21 mouse cellular contexts compared by ENCODE assay signal in the genomic region with DNA sequence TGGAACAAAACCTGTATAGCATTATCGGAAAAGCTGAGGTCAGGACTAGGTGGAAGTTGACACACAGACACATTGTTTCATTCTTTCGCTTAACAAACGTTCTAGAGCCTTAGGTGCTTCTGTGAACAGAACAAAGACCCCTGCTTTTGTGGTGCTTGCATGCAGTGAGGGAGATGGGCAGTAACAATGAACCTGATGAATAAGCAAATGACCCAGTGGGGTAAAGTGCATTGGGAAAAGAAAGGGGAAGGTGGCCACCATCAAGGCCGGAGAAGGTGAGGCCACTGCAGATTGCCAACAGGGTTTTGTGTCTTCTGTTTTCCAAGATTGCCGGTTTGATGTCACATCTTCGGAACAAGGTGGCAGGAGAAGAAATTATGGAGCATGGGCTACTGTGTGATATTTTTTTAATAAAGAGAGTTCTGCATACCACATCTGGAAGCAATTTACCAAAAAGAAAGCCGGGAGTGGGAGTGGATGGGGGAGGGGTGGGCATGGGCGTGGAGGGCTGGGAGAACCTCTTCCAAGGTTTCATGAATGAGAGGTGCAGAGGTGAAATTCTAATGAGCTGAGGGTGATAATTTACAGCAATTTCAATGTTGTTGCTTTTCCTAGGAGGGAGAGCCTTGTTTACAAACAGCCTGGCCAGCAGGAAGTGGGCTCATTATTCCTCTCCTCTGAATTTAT. TPM values are rescaled to one million over a fixed set of nuclear protein-coding genes. Genes with fewer than 3 reads are reported as not detected.
DNase-seq lines count a peak whose midpoint lies in the region; ATAC-seq lines count a peak whose summit lies in the region.
"Had no signal": no experiment of that assay in that cellular context is flagged by ENCODE, and none has a peak within 500 bp of the region (broad histone marks: within the 10 kb centered on the region; RNA-seq: fewer than 3 reads in every experiment).

No protein-coding gene starts in this region.

- no peaks in the 10 kb centered on the region for H3K36me3 ChIP-seq in limb, embryonic 10.5 days
- no peaks in the 10 kb centered on the region for H3K36me3 ChIP-seq in kidney, embryonic 15.5 days
- H3K36me3 ChIP-seq: midbrain, embryonic 13.5 days had no signal

- DNase-seq in embryo, embryonic 11 days: peak; percentile 65
- no peak for DNase-seq in embryo, embryonic 9.5 days (ENCODE audit: extremely low spot score)
- DNase-seq in testis, postnatal 14 days (ENCODE audit: low spot score): peak; percentile 21
- no peak for DNase-seq in testis, postnatal 10 days (ENCODE audit: low spot score)
- DNase-seq in limb, embryonic 10.5 days (ENCODE audit: low spot score): peak; percentile 73
- DNase-seq in spleen, adult 18-20 months: no peak
- DNase-seq: adrenal gland, postnatal 10 days; cerebellum, adult 9-11 months; gastrocnemius, postnatal 10 days; kidney, adult 2 months; kidney, postnatal 14 days; lung, adult 18-20 months; lung, postnatal 14 days; right cerebral cortex, postnatal 25 days; thymus, postnatal 14 days had no signal

- H3K9me3 ChIP-seq in limb, embryonic 10.5 days (replicated peaks): no peaks in the 10 kb centered on the region
- H3K9me3 ChIP-seq in kidney, embryonic 15.5 days (replicated peaks): no peaks in the 10 kb centered on the region
- H3K9me3 ChIP-seq: forebrain, embryonic 13.5 days; midbrain, embryonic 13.5 days had no signal

- H3K27ac ChIP-seq in limb, embryonic 10.5 days: peak overlapping the region; percentile 83
- H3K27ac ChIP-seq in kidney, embryonic 15.5 days: no peak overlapping the region
- H3K27ac ChIP-seq: forebrain, embryonic 13.5 days; midbrain, embryonic 13.5 days had no signal

- H3K4me2 ChIP-seq in kidney, embryonic 15.5 days: no peak overlapping the region
- H3K4me2 ChIP-seq: forebrain, embryonic 13.5 days; midbrain, embryonic 13.5 days had no signal

- no peak overlapping the region for H3K9ac ChIP-seq in kidney, embryonic 15.5 days
- H3K9ac ChIP-seq: forebrain, embryonic 13.5 days; midbrain, embryonic 13.5 days had no signal

- no peak for ATAC-seq in kidney, embryonic 15.5 days (replicated peaks; ENCODE audit: low FRiP score)
- ATAC-seq: CD4-positive, CD25-positive, alpha-beta regulatory T cell, adult 4 months; forebrain, embryonic 13.5 days; inflammation-experienced regulatory T-cells, adult 6 months; midbrain, embryonic 13.5 days had no signal

- peaks cover 56% of the 10 kb centered on the region for H3K4me1 ChIP-seq in limb, embryonic 10.5 days
- H3K4me1 ChIP-seq in kidney, embryonic 15.5 days: peaks cover 17% of the 10 kb centered on the region

- 0 out of 2 replicates have a peak, but pooled peaks cover 5% of the 10 kb centered on the region for H3K27me3 ChIP-seq in limb, embryonic 10.5 days (ENCODE audit: low read depth, poor library complexity, severe bottlenecking)
- no peaks in the 10 kb centered on the region for H3K27me3 ChIP-seq in kidney, embryonic 15.5 days
- H3K27me3 ChIP-seq: midbrain, embryonic 13.5 days had no signal

- H3K4me3 ChIP-seq in limb, embryonic 10.5 days: peak overlapping the region; percentile 6; the same call in 1 of the 2 replicates
- no peak overlapping the region for H3K4me3 ChIP-seq in kidney, embryonic 15.5 days (replicated peaks)
- H3K4me3 ChIP-seq: erythroblast, embryonic 14.5 days; forebrain, embryonic 13.5 days; midbrain, embryonic 13.5 days had no signal

- WGBS in limb, embryonic 10.5 days: 16% methylated on average over 8 of the region's 8 CpGs
- WGBS in kidney, embryonic 15.5 days: 41% methylated on average over 8 of the region's 8 CpGs

RNA-seq across cellular contexts. Expression of gene Dact1, which starts 12.7 kb away (rescaled TPM):
- 9.8 and 18.8 TPM in 2 replicates for polyA plus RNA-seq in limb, embryonic 10.5 days (2016; fragmentation: Nextera tagmentation; extraction: Ambion mirVana)
- polyA plus RNA-seq in kidney, embryonic 15.5 days (2015; fragmentation: Nextera tagmentation; extraction: Ambion mirVana): 16.3 and 18.9 TPM in 2 replicates
- polyA plus RNA-seq: CD4-positive, CD25-positive, alpha-beta regulatory T cell, adult 4 months; erythroblast, embryonic 14.5 days; inflammation-experienced regulatory T-cells, adult 6 months had no signal

Comparison
In these comparisons a context has a peak if more than half of its experiments do, and no peak if none do; other contexts are left out.
1. DNase-seq: peak in embryo, embryonic 11 days (single experiment), testis, postnatal 14 days (single experiment) and limb, embryonic 10.5 days (single experiment); none in embryo, embryonic 9.5 days (single experiment), testis, postnatal 10 days (single experiment) and spleen, adult 18-20 months (0 of 2).